In the genomic region with DNA sequence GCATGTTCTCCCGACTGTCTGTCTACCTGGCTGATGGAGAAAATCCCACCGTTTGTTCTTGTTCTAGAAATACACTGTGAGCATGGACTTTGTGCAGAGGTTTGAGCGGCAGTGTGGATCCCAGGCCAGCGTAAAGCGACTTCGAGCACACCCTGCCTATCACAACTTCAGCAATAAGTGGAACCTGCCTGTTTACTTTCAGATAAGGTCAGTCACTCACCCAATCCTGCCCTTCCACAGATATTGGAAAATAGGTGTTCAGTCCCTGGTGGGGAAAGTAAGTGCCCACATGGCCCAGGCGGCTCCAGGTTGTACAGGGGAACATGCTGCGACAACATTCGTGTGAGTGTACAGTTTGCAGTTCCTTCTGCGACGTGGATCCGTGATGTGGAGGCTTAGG, we compare ENCODE assay signal across 23 mouse cellular contexts. TPM values are rescaled to one million over a fixed set of nuclear protein-coding genes. Genes with fewer than 3 reads are reported as not detected.
DNase-seq lines count a peak whose midpoint lies in the region; ATAC-seq and TF ChIP-seq lines count a peak whose summit lies in the region.
"Had no signal": no experiment of that assay in that cellular context is flagged by ENCODE, and none has a peak within 500 bp of the region (broad histone marks: within the 10 kb centered on the region; RNA-seq: fewer than 3 reads in every experiment).

No protein-coding gene starts in this region.

- H3K27ac ChIP-seq in layer of hippocampus, adult 2 months = peak overlapping the region; percentile 78
- H3K27ac ChIP-seq in lung, embryonic 16.5 days (ENCODE audit: low read length) = no peak overlapping the region
- no peak overlapping the region for H3K27ac ChIP-seq in intestine, embryonic 16.5 days (ENCODE audit: low read length)
- peak overlapping the region; percentile 36 for H3K27ac ChIP-seq in stomach, embryonic 16.5 days (ENCODE audit: low read length)
- no peak overlapping the region for H3K27ac ChIP-seq in heart, embryonic 12.5 days (ENCODE audit: poor library complexity, severe bottlenecking)
- H3K27ac ChIP-seq: embryonic facial prominence, embryonic 12.5 days; heart, embryonic 13.5 days had no signal

- H3K27me3 ChIP-seq in lung, embryonic 16.5 days (ENCODE audit: control insufficient read depth, insufficient read depth, low read depth, low read length) = no peaks in the 10 kb centered on the region
- H3K27me3 ChIP-seq in intestine, embryonic 16.5 days (replicated peaks; ENCODE audit: control insufficient read depth, insufficient read depth, low read length) = no peaks in the 10 kb centered on the region
- no peaks in the 10 kb centered on the region for H3K27me3 ChIP-seq in stomach, embryonic 16.5 days (ENCODE audit: control insufficient read depth, insufficient read depth, low read length)
- no peaks in the 10 kb centered on the region for H3K27me3 ChIP-seq in heart, embryonic 12.5 days (replicated peaks)
- H3K27me3 ChIP-seq: embryonic facial prominence, embryonic 12.5 days; heart, embryonic 13.5 days had no signal

- 65% methylated on average over 12 of the region's 12 CpGs for WGBS in lung, embryonic 16.5 days
- 71% methylated on average over 12 of the region's 12 CpGs for WGBS in intestine, embryonic 16.5 days
- 75% methylated on average over 12 of the region's 12 CpGs for WGBS in stomach, embryonic 16.5 days
- 90% methylated on average over 12 of the region's 12 CpGs for WGBS in heart, embryonic 12.5 days

- peaks cover 43% of the 10 kb centered on the region for H3K36me3 ChIP-seq in lung, embryonic 16.5 days (ENCODE audit: control insufficient read depth, insufficient read depth, low read length)
- H3K36me3 ChIP-seq in intestine, embryonic 16.5 days (ENCODE audit: control insufficient read depth, insufficient read depth, low read length) = peaks cover 45% of the 10 kb centered on the region
- peaks cover 36% of the 10 kb centered on the region; the same call in 1 of the 2 replicates for H3K36me3 ChIP-seq in stomach, embryonic 16.5 days (ENCODE audit: control insufficient read depth, insufficient read depth, low read length)
- peaks cover 91% of the 10 kb centered on the region for H3K36me3 ChIP-seq in heart, embryonic 12.5 days

- no peaks in the 10 kb centered on the region for H3K9me3 ChIP-seq in lung, embryonic 16.5 days (ENCODE audit: control insufficient read depth, low read length)
- no peaks in the 10 kb centered on the region for H3K9me3 ChIP-seq in intestine, embryonic 16.5 days (ENCODE audit: control insufficient read depth, low read length)
- no peaks in the 10 kb centered on the region for H3K9me3 ChIP-seq in stomach, embryonic 16.5 days (replicated peaks; ENCODE audit: control insufficient read depth, low read length)
- H3K9me3 ChIP-seq in heart, embryonic 12.5 days (replicated peaks) = no peaks in the 10 kb centered on the region
- H3K9me3 ChIP-seq: embryonic facial prominence, embryonic 12.5 days; heart, embryonic 13.5 days had no signal

- H3K4me1 ChIP-seq in lung, embryonic 16.5 days (replicated peaks; ENCODE audit: control insufficient read depth, insufficient read depth, low read length) = no peaks in the 10 kb centered on the region
- peaks cover 9% of the 10 kb centered on the region; the same call in 1 of the 2 replicates for H3K4me1 ChIP-seq in intestine, embryonic 16.5 days (ENCODE audit: control insufficient read depth, insufficient read depth, low read length)
- no peaks in the 10 kb centered on the region for H3K4me1 ChIP-seq in stomach, embryonic 16.5 days (ENCODE audit: control insufficient read depth, insufficient read depth, low read length)
- no peaks in the 10 kb centered on the region for H3K4me1 ChIP-seq in heart, embryonic 12.5 days (replicated peaks)
- H3K4me1 ChIP-seq: embryonic facial prominence, embryonic 12.5 days; heart, embryonic 13.5 days had no signal

- no peak overlapping the region for H3K4me3 ChIP-seq in layer of hippocampus, adult 2 months
- H3K4me3 ChIP-seq in lung, embryonic 16.5 days (ENCODE audit: low read length) = no peak overlapping the region
- no peak overlapping the region for H3K4me3 ChIP-seq in intestine, embryonic 16.5 days (ENCODE audit: low read length)
- H3K4me3 ChIP-seq in stomach, embryonic 16.5 days (replicated peaks; ENCODE audit: low read length) = no peak overlapping the region
- no peak overlapping the region for H3K4me3 ChIP-seq in heart, embryonic 12.5 days
- H3K4me3 ChIP-seq: embryonic facial prominence, embryonic 12.5 days; heart, embryonic 13.5 days had no signal

- H3K9ac ChIP-seq in lung, embryonic 16.5 days (ENCODE audit: low read length) = no peak overlapping the region
- H3K9ac ChIP-seq in intestine, embryonic 16.5 days (ENCODE audit: low read depth, low read length) = no peak overlapping the region
- no peak overlapping the region for H3K9ac ChIP-seq in stomach, embryonic 16.5 days (ENCODE audit: low read length)
- no peak overlapping the region for H3K9ac ChIP-seq in heart, embryonic 12.5 days
- H3K9ac ChIP-seq: embryonic facial prominence, embryonic 12.5 days; heart, embryonic 13.5 days had no signal

- ATAC-seq in lung, embryonic 16.5 days (ENCODE audit: low read depth) = peak; percentile 47; the same call in 1 of the 2 replicates
- peak; percentile 90 for ATAC-seq in intestine, embryonic 16.5 days
- ATAC-seq in stomach, embryonic 16.5 days (ENCODE audit: insufficient read depth, low FRiP score) = peak; percentile 72
- no peak for ATAC-seq in heart, embryonic 12.5 days (ENCODE audit: insufficient number of reproducible peaks, low FRiP score)
- ATAC-seq: forebrain, embryonic 16.5 days had no signal

- no peak for DNase-seq in layer of hippocampus, adult 2 months (ENCODE audit: low spot score in 2 of 2)
- no peak for DNase-seq in layer of hippocampus, postnatal 25 days (ENCODE audit: extremely low spot score in 1 of 2, low spot score in 1 of 2)
- no peak for DNase-seq in lung, adult 18-20 months
- no peak for DNase-seq in kidney, adult 11 months
- DNase-seq: adrenal gland, postnatal 10 days; cerebellum, adult 11-12 months; cerebellum, adult 9-10 months; cerebellum, postnatal 25 days; gastrocnemius, postnatal 14 days; heart, postnatal 36 days had no signal

- no peak for TF ChIP-seq CTCF in layer of hippocampus, adult 2 months (conservative IDR thresholded peaks at IDR 0.05)

- no peak overlapping the region for H3K4me2 ChIP-seq in lung, embryonic 16.5 days (ENCODE audit: low read depth, low read length)
- no peak overlapping the region for H3K4me2 ChIP-seq in intestine, embryonic 16.5 days (ENCODE audit: low read depth, low read length)
- H3K4me2 ChIP-seq in stomach, embryonic 16.5 days (ENCODE audit: low read depth, low read length) = no peak overlapping the region
- no peak overlapping the region for H3K4me2 ChIP-seq in heart, embryonic 12.5 days
- H3K4me2 ChIP-seq: embryonic facial prominence, embryonic 12.5 days; heart, embryonic 13.5 days had no signal

RNA-seq across cellular contexts. Expression of a gene that starts 20.3 kb away (rescaled TPM):
- 10 to 100 TPM; 45.3 to 49.0 TPM for total RNA-seq in layer of hippocampus, adult 2 months (2021)
- total RNA-seq in layer of hippocampus, postnatal 25 days (2021) = 10 to 100 TPM; 37.2 to 48.5 TPM
- 35.6 and 36.2 TPM in 2 replicates for polyA plus RNA-seq in lung, embryonic 16.5 days (2015; fragmentation: Nextera tagmentation; extraction: Ambion mirVana)
- 35.5 and 37.6 TPM in 2 replicates for polyA plus RNA-seq in intestine, embryonic 16.5 days (2015; fragmentation: Nextera tagmentation; extraction: Ambion mirVana)
- 38.2 and 40.7 TPM in 2 replicates for polyA plus RNA-seq in stomach, embryonic 16.5 days (2015; fragmentation: Nextera tagmentation; extraction: Ambion mirVana)
- 27.0 and 30.1 TPM in 2 replicates for polyA plus RNA-seq in heart, embryonic 12.5 days (2016; fragmentation: Nextera tagmentation; extraction: Ambion mirVana)

RNA-seq across cellular contexts. Expression of a gene that starts 28.6 kb away (rescaled TPM):
- 10 to 100 TPM; 29.9 to 33.9 TPM for total RNA-seq in layer of hippocampus, adult 2 months (2021)
- 10 to 100 TPM; 37.0 to 47.2 TPM for total RNA-seq in layer of hippocampus, postnatal 25 days (2021)
- polyA plus RNA-seq in lung, embryonic 16.5 days (2015; fragmentation: Nextera tagmentation; extraction: Ambion mirVana) = 11.6 and 17.4 TPM in 2 replicates
- polyA plus RNA-seq in intestine, embryonic 16.5 days (2015; fragmentation: Nextera tagmentation; extraction: Ambion mirVana) = 5.9 and 8.4 TPM in 2 replicates
- 20.0 and 22.6 TPM in 2 replicates for polyA plus RNA-seq in stomach, embryonic 16.5 days (2015; fragmentation: Nextera tagmentation; extraction: Ambion mirVana)
- polyA plus RNA-seq in heart, embryonic 12.5 days (2016; fragmentation: Nextera tagmentation; extraction: Ambion mirVana) = 0.43 and 0.71 TPM in 2 replicates
- total RNA-seq: MEL had no signal
- polyA plus RNA-seq: C2C12; forebrain, embryonic 11.5 days had no signal

RNA-seq across cellular contexts. Expression of a gene that starts 35.0 kb away (rescaled TPM):
- total RNA-seq in layer of hippocampus, adult 2 months (2021) = under 1 TPM; 0.34 to 0.79 TPM
- under 1 TPM; 0.17 to 0.40 TPM for total RNA-seq in layer of hippocampus, postnatal 25 days (2021)
- 0.09 and 0.19 TPM in 2 replicates for polyA plus RNA-seq in lung, embryonic 16.5 days (2015; fragmentation: Nextera tagmentation; extraction: Ambion mirVana)
- polyA plus RNA-seq in intestine, embryonic 16.5 days (2015; fragmentation: Nextera tagmentation; extraction: Ambion mirVana) = 2.3 and 2.9 TPM in 2 replicates
- polyA plus RNA-seq in stomach, embryonic 16.5 days (2015; fragmentation: Nextera tagmentation; extraction: Ambion mirVana) = 0.31 and 0.34 TPM in 2 replicates
- 0.08 and 0.34 TPM in 2 replicates for polyA plus RNA-seq in heart, embryonic 12.5 days (2016; fragmentation: Nextera tagmentation; extraction: Ambion mirVana)
- total RNA-seq: gastrocnemius, adult 18-20 months; heart, adult 8-10 months; heart, postnatal 36 days; MEL had no signal
- polyA plus RNA-seq: C2C12; embryonic facial prominence, embryonic 12.5 days; forebrain, embryonic 11.5 days; hindbrain, embryonic 11.5 days had no signal

Comparison
In these comparisons a context has a peak if more than half of its experiments do, and no peak if none do; other contexts are left out.
1. H3K27ac ChIP-seq: peak in layer of hippocampus, adult 2 months (single experiment) and stomach, embryonic 16.5 days (single experiment); none in lung, embryonic 16.5 days (single experiment), intestine, embryonic 16.5 days (single experiment) and heart, embryonic 12.5 days (single experiment).